Mouse (Mus musculus): ENCODE results near the gene Ttll9.

GRCm38 (mm10) chr2:153015804-153016203 lies 53.5 kb downstream of the Ttll9 start:
- no peak for TF ChIP-seq CTCF (IDR thresholded peaks at IDR 0.05; ENCODE audit: borderline replicate concordance, insufficient read depth, low read depth, low read length)
- TF ChIP-seq POLR2A (IDR thresholded peaks at IDR 0.05; ENCODE audit: borderline replicate concordance, insufficient read depth, low read length) = no peak
